Mouse (Mus musculus) forebrain, postnatal 0 days (tissue): ENCODE measurements around the gene Ociad1. TPM values are rescaled to one million over a fixed set of nuclear protein-coding genes. Genes with fewer than 3 reads are reported as not detected.

Experiments used
- ATAC-seq: fragments of 200-750 bp; cut with Nextera tagmentation; 2 replicates; pipeline ENCODE4 v1.8.0; 2017; ENCODE audit warnings: mild to moderate bottlenecking, moderate library complexity
- DNase-seq: peaks from one replicate; pipeline ENCODE4 v3.0.0-alpha.2; 2015
- H3K27ac ChIP-seq: fragments of 300-500 bp; sonication (generic); 2 replicates; pipeline ENCODE4 v1.5.1; 2014; ENCODE audit warnings: low read depth, mild to moderate bottlenecking, antibody characterized with exemption, low read length, moderate library complexity, mixed read lengths
- H3K27me3 ChIP-seq: fragments of 300-500 bp; sonication (generic); 2 replicates; pipeline ENCODE4 v1.6.1; 2014; ENCODE audit warnings: mild to moderate bottlenecking, low read length, mixed read lengths; ENCODE audit not compliant: insufficient read depth
- H3K36me3 ChIP-seq: fragments of 300-500 bp; sonication (generic); 2 replicates; pipeline ENCODE4 v1.6.1; 2014; ENCODE audit warnings: mild to moderate bottlenecking, moderate library complexity; ENCODE audit not compliant: insufficient read depth
- H3K4me1 ChIP-seq: fragments of 300-500 bp; sonication (generic); 2 replicates; pipeline ENCODE4 v1.6.1; 2014; ENCODE audit warnings: antibody characterized with exemption; ENCODE audit not compliant: insufficient read depth
- H3K4me2 ChIP-seq: fragments of 300-500 bp; sonication (generic); 2 replicates; pipeline ENCODE4 v1.6.1; 2014; ENCODE audit warnings: low read depth, mild to moderate bottlenecking, moderate library complexity
- H3K4me3 ChIP-seq: fragments of 300-500 bp; sonication (generic); 2 replicates; pipeline ENCODE4 v1.5.1; 2014; ENCODE audit warnings: low read depth, low read length, mixed read lengths
- H3K9ac ChIP-seq: fragments of 300-500 bp; sonication (generic); 2 replicates; pipeline ENCODE4 v1.6.1; 2014; ENCODE audit warnings: mild to moderate bottlenecking
- H3K9me3 ChIP-seq: fragments of 300-500 bp; sonication (generic); 2 replicates; pipeline ENCODE4 v1.6.1; 2016; ENCODE audit warnings: low read length
- CTCF ChIP-seq: sonication (generic); IDR thresholded peaks from 2 replicates; pipeline ENCODE4 v1.5.1; 2016; ENCODE audit warnings: antibody characterized with exemption, control low read depth, low read depth
- WGBS: fragments of 180-500 bp; shearing (Covaris S2); extraction: QIAGEN DNeasy Blood & Tissue Kit; methylation state at CpG from one replicate; pipeline ENCODE4 v1.1.7; 2014; 5-methylcytosine and 5-hydroxymethylcytosine counted together
- polyA plus RNA-seq: library from polyadenylated mRNA; unstranded; fragments of >200 nt; fragmentation: Nextera tagmentation; extraction: Ambion mirVana; gene quantifications from 2 replicates; pipeline ENCODE4 v1.2.1, GENCODE M21; 2015
- total RNA-seq: library from RNA; depleted of rRNA; stranded (reverse); fragments of >200 nt; gene quantifications from 2 replicates; pipeline ENCODE4 v1.2.3, GENCODE M21; 2014

Ociad1 gene
- total and polyA plus RNA-seq, 2 experiments from 2014 or later, result 237 to 379 TPM

DNA sequence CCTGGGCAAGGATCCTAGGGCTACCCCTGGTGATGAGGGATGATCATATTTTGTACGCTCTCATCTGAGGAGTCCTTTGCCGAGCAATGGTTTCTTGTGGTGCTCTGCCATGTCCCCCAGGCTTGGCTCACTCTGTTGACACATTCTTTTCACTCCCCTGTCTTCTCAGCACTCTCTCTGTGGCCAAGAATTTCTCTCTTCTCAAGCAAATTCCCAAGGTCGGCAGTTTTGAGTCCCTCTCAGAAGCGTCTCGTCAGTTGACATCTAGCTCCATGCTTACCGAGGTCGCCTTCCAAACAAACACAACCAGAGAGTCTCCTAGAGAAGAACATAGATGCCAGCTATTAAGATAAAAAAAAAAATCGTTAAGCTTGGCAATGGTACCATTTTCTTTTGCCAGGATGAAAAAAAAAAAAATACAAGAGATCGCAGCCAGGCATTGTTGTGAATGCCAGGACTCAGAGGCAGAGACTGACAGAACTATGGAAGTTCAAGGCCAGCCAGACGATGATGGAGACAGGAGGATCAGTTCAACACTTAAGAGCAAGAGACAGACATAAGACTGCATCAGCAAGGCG lies 23.9 kb upstream of the Ociad1 start:
- Histone ChIP-seq H3K9ac (no peak overlapping the region), H3K36me3 (no peaks in the 10 kb centered on the region), H3K4me2 (no peak overlapping the region), H3K9me3 (no peaks in the 10 kb centered on the region), H3K4me1 (no peaks in the 10 kb centered on the region), H3K4me3 (no peak overlapping the region), H3K27ac (no peak overlapping the region), H3K27me3 (no peaks in the 10 kb centered on the region)
- no peak for ATAC-seq
- DNase-seq, result no peak
- TF ChIP-seq CTCF, result no peak
- whole genome bisulfite sequencing, result 60% methylated on average over 11 of the region's 11 CpGs

DNA sequence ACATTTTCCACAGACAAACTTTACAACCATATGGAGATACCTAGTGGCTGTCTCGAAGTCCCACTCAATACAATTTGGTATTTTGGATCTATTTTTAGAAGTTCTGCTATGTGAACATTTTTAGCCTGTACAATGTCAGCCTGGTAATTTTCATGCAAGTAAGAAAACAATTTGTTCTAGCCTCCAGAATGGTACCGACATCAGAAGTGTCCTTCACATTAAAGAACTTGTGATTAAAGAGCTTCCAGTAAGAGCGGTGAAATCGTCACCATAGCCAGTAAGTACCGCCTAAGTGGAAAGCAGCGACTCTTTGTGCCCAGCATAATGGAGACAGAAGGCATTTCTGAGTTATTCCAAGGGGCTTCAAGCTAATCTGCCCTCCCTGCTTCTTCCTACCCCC lies 22.0 kb upstream of the Ociad1 start:
- DNase-seq (no peak), ATAC-seq (no peak)
- Histone ChIP-seq H3K9me3 (no peaks in the 10 kb centered on the region), H3K36me3 (no peaks in the 10 kb centered on the region), H3K4me3 (no peak overlapping the region), H3K4me1 (no peaks in the 10 kb centered on the region), H3K27me3 (no peaks in the 10 kb centered on the region), H3K4me2 (no peak overlapping the region), H3K27ac (no peak overlapping the region), H3K9ac (no peak overlapping the region)
- 63% methylated on average over 6 of the region's 6 CpGs for WGBS
- no peak for TF ChIP-seq CTCF

DNA sequence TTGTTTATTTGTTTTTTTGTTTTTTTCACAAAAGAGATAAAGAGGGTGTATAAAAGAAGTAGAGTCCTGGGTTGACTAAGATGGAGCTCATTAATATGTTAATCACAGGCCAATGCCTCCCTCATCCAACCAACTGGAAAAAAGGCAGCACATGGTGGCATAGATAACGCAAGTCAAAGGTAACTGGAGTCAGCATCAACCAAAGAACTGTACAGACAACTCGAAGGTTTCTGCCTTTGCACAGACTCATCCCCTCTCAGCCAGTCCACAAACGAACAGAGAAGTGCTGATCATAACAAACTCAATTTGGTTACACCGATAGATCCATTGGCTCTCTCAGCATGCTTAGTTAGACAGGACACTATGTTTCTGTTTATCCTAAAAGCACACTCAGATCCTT lies 19.4 kb upstream of the Ociad1 start:
- DNase-seq, result no peak
- Histone ChIP-seq H3K27ac (no peak overlapping the region), H3K4me3 (no peak overlapping the region), H3K4me1 (no peaks in the 10 kb centered on the region), H3K36me3 (no peaks in the 10 kb centered on the region), H3K27me3 (no peaks in the 10 kb centered on the region), H3K4me2 (no peak overlapping the region), H3K9ac (no peak overlapping the region), H3K9me3 (no peaks in the 10 kb centered on the region)
- TF ChIP-seq CTCF, result no peak
- WGBS, result 66% methylated on average over 4 of the region's 4 CpGs
- no peak for ATAC-seq

DNA sequence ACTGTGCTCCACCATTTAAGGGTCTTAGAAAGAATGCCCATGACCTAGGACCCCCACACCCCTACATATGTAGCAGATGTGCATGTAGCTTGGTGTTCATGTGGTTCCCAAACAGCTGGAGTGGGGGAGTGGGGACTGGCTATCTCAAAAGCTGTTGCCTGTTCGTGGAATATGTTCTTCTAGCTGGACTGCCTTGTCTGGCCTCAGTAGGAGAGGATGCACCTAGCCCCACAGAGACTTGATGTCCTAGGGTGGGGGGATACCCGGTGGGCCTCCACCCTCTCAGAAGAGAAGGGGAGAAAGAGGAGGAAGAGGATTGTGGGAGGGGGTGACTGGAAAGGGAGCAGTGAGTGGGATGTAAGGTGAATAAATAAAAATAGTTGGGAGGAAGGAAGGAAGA lies 17.6 kb upstream of the Ociad1 start:
- ATAC-seq (no peak), DNase-seq (no peak)
- H3K4me3 ChIP-seq, result no peak overlapping the region
- H3K27me3 ChIP-seq, result no peaks in the 10 kb centered on the region
- H3K4me1 ChIP-seq, result 0 out of 2 replicates have a peak, but pooled peaks cover 5% of the 10 kb centered on the region
- H3K4me2 ChIP-seq, result no peak overlapping the region
- 90% methylated on average over 2 of the region's 2 CpGs for WGBS
- no peak overlapping the region for H3K27ac ChIP-seq
- no peak for TF ChIP-seq CTCF
- H3K9me3 ChIP-seq, result no peaks in the 10 kb centered on the region
- no peaks in the 10 kb centered on the region for H3K36me3 ChIP-seq
- no peak overlapping the region for H3K9ac ChIP-seq

DNA sequence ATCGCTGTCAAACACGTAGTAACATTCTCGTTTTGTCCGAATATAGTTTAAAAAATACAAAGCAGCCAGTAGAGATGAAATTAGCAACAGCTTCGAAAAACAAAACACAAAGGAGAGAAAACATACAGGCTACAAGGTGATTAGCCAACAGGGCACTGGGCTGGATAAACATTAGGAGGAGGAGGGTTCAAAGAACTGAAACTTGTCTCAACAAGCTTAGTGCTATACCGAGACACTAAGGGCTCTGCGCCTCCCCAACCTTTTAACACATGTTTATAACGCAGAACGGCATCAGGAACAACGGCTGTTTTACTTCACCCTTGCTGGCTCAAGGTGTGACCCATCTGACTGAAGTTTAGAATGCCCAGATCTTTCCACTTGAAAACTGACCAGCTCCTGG lies 13.4 kb upstream of the Ociad1 start:
- no peak overlapping the region for H3K27ac ChIP-seq
- DNase-seq (no peak), ATAC-seq (no peak)
- no peak overlapping the region for H3K4me3 ChIP-seq
- TF ChIP-seq CTCF, result no peak
- H3K36me3 ChIP-seq, result no peaks in the 10 kb centered on the region
- H3K4me2 ChIP-seq, result no peak overlapping the region
- 67% methylated on average over 10 of the region's 10 CpGs for WGBS
- no peaks in the 10 kb centered on the region for H3K9me3 ChIP-seq
- 0 out of 2 replicates have a peak, but pooled peaks cover 5% of the 10 kb centered on the region for H3K4me1 ChIP-seq
- H3K9ac ChIP-seq, result no peak overlapping the region
- no peaks in the 10 kb centered on the region for H3K27me3 ChIP-seq

DNA sequence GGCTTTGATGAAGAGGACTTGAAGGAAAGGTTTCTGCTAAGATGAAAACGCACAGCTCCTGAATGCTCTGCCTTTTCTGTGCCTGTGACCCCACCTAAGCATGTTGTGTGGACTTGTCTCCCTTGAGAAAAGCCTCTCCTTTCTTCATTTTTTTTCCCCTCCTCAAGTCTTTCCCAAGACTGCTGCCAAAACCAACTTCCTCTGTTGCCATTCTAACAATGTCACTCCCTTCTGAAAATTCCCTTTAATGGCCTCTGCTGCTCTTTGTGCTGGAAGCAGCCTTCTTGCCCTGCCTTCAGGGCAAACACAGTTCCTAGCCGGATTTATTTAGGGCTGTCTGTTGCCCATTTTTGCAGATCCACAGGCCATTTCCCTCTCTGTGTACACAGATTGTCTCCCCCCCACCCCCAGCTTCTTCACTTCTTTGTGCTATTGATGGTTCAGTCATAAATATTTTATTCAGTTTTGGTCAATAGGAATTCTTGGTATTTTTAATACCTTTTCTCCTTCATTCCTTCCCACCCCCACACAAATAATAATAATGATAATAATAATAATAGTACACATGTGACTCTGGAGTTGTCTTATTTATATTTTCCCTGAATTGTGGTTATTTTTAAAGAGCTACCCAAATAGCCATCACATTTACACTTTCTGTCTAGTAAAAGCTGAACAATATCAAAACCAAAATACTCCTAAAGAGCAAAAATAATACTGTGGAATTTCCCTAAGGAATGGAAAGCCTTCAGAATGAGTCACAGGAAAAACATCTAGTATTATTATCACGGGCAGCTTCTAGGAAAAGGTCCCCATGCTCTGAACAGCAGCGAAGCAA lies 12.6 kb upstream of the Ociad1 start:
- Histone ChIP-seq H3K4me2 (no peak overlapping the region), H3K36me3 (no peaks in the 10 kb centered on the region), H3K4me3 (no peak overlapping the region), H3K27me3 (no peaks in the 10 kb centered on the region), H3K27ac (no peak overlapping the region), H3K9me3 (no peaks in the 10 kb centered on the region), H3K4me1 (0 out of 2 replicates have a peak, but pooled peaks cover 5% of the 10 kb centered on the region), H3K9ac (no peak overlapping the region)
- TF ChIP-seq CTCF, result no peak
- ATAC-seq (no peak), DNase-seq (no peak)
- WGBS, result 40% methylated on average over 4 of the region's 4 CpGs

DNA sequence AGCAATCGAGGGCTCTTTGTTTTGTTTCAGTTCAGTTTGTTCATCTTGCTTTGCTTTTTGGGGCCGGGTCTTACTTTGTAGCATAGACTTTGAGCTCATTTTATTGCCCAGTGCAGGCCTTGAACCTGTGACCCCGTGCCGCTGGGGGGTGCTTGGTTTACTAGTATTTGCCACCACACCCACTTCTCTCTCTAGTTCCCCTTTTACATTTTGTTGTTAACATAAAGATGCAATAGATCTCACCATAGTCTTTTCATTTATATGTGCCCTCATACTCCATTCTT lies 12.1 kb upstream of the Ociad1 start:
- no peak overlapping the region for H3K9ac ChIP-seq
- ATAC-seq, result no peak
- DNase-seq, result no peak
- 0 out of 2 replicates have a peak, but pooled peaks cover 5% of the 10 kb centered on the region for H3K4me1 ChIP-seq
- 68% methylated on average over 4 of the region's 4 CpGs for WGBS
- no peak overlapping the region for H3K4me3 ChIP-seq
- no peak overlapping the region for H3K27ac ChIP-seq
- no peak overlapping the region for H3K4me2 ChIP-seq
- H3K27me3 ChIP-seq, result no peaks in the 10 kb centered on the region
- H3K9me3 ChIP-seq, result no peaks in the 10 kb centered on the region
- no peaks in the 10 kb centered on the region for H3K36me3 ChIP-seq
- no peak for TF ChIP-seq CTCF
